Mouse (Mus musculus): ENCODE results near the gene Mettl1.
A peak's percentile ranks its signal among the peaks of the same experiment; 100 is the strongest.

Gene Mettl1

GRCm38 (mm10) chr10:127041274-127041766, at the start of gene Mettl1, which contains the start of gene Eef1akmt3:
Gene Mettl1 (plus strand): TSS chr10:127041414.
Gene Eef1akmt3 (minus strand): TSS chr10:127041513.
- DNase-seq: no peak

- DNase-seq: no peak
Measured at GRCm38 (mm10) chr10:126991676-126992075, 49.5 kb upstream of the Mettl1 start.

DNA sequence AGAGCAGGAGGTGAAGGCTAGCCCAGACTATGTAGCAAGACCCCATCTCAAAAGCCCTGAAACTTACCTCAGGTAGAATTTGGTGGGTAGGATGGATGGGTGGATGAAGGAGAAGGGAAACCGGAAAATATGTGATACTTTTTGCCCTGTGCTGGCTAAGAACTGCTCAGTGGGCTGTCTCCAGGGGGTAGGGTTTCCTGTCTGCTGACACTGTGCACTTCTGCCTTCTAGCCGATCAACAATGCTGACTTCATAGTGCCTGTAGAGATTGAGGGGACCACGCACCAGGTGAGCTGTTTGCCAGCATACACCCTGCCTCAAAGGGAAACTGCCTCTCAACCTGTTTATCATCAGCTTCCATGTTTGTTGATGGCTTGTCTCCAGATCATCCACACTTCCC, 47.6 kb upstream of the Mettl1 start:
- no peak for DNase-seq

- peak; percentile 41 for DNase-seq
Measured at GRCm38 (mm10) chr10:126997340-126998113, 43.7 kb upstream of the Mettl1 start.

GRCm38 (mm10) chr10:127000529-127000928, 40.7 kb upstream of the Mettl1 start, which contains the start of gene Avil:
Gene Avil (plus strand): TSS chr10:127000709.
- peak; percentile 16 for DNase-seq

DNA sequence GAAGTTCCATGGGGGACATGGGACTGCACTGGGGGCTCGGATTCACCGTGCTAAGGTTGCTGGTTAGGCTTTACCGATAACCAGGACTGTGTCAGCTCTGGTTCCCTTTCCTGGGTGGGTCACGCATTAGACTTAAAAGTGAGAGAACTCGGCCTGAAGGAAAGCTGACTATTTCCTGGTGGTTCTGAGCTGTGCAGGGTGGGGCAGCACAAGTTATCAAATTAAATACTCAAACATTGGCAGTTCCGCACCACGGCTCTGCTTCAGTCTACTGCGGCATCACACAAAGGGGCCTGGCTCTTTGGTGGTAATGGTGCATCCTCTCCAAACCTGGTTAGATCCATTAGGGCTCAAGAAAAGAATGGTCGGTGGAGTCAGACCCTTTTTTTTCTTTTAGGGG, 39.9 kb upstream of the Mettl1 start:
- peak; percentile 15 for DNase-seq

- no peak for DNase-seq
Measured at GRCm38 (mm10) chr10:127002056-127002455, 39.2 kb upstream of the Mettl1 start.

GRCm38 (mm10) chr10:127002765-127003164, 38.4 kb upstream of the Mettl1 start:
- no peak for DNase-seq

- DNase-seq: no peak
Measured at GRCm38 (mm10) chr10:127003334-127003733, 37.9 kb upstream of the Mettl1 start.

DNA sequence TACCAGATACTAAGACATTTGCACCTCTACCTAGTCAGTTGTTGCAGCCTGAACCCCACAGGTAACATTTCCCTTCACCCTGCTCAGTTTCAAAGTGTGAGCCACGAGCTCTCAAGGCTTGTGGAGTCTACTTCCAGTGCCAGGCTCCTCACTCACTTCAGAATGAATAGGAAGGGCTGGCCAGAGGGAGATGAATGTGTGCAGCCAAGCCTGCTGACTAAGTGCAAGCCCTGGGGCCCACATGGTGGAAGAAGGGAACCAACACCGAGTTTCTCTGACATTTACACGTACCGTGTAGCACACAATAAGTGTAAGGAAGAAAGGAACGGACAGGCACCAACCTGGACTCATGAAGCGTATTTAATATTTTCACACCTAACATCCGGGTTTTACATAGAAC, 37.4 kb upstream of the Mettl1 start:
- DNase-seq: no peak

DNA sequence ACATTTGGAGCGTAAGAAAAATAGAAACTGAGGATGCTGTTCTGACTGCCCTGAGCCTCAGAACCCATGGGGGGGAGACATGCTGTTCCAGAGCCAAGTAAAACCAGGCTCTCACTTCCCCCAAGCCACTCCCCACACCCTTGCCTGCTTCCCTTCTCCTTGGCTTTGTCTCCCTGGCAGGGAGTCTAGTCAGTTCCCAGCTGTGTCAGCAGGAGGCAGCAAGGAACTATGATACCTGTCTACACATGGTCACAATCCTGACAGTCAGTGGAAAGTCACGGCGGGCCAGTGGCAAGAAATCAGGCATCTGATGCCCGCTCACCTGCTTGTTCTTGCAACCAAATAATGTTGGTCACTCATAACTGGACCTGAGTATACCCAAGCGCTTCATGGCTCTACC, 24.7 kb upstream of the Mettl1 start:
- no peak for DNase-seq

DNA sequence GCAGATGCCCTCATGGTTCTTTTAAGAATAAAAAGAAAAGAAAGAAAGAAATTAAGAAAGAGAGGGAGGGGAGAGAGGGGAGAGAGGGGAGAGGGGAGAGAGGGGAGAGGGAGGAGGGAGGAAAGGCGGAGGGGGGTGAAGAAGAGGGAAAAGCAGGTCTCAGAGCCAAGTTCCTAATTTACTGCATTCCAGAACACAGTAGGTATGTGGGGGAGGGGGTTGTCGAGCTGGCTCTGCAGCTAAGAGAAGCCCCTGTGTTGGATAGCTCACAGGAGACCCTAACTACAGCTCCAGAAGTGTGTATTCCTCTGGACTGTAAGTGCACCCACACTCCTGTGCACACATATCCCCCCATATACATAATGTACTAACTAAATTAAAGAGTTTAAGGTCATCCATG, 24.1 kb upstream of the Mettl1 start:
- DNase-seq: no peak

DNA sequence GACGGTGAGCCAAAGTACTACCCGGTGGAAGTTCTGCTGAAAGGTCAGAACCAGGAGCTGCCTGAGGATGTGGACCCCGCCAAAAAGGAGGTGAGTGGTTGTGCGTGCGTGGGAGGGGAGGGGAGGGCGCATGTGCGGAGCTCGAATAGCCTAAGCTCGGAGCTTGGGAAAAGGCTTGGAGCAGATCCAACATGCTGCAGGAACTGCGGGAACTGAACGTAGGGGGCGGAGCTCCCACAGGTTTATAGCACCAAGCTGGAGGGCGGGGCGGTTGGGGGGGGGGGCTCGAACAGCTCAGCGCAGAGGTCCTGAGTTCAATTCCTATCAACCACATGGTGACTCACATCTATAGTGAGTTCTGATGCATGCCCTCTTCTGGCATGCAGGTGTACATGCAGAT, 22.8 kb upstream of the Mettl1 start:
- no peak for DNase-seq

GRCm38 (mm10) chr10:127030336-127031296, 10.6 kb upstream of the Mettl1 start, which contains the start of gene Tsfm:
Gene Tsfm (minus strand): TSS chr10:127030840.
- DNase-seq: peak; percentile 89

DNA sequence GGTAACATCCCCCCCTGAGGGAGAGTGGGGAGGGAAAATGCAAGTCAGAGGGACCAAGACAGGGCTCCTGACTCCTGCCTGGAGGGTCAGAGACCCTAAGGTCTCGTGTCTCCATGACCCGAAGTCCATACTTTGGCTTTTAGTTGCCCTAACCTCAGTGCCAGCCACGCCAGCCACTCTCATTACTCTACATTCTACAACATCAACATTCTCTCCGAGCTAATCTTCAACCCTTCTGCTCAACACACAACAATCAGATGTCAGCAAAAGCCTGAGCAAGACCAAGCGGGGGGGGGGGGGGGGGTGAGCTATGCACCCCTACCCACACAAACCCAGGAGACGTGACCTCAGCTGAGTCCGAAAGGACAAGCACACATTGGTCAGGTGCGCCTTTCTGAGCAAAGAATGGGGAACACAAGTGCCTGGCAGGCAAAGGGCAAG, 7.9 kb upstream of the Mettl1 start:
- no peak for DNase-seq

DNA sequence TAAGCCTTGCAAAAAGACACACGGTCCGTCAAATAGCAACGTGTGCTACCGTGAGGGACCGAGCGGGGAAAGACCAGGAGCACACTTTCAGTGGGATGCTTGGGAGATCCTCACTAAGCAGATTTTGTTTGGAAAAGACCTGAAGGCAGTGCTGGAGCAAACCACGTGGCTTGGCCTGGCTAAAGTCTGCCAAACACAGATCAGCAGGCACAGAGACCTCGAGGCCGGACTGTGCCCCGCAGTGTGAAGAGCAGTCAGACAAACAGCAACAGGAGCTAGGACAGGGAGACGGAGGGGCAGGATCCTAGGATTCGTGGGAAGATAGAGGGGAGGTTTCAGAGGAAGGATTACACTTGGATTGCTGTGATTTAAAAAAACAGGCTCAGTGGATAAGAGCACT, 4.9 kb upstream of the Mettl1 start:
- no peak for DNase-seq

DNA sequence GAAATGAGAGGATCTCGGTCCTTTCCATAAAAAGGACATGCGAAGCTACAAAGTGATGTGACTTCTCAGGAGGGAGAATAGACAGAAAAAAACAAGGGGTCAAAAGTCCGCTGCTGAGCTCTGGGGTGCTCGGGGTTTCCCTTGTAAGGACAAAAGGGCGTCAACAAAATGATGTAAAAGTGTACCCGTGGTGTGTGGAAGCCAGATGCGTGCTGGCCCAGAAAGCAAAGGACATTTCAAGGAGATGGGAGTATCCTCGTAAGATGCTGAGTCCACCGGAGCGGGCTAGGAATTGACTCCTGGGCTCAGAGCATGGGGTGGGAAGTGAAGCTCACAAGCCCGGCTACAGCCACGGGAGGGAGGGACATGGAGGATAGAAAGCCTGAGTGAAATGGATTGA, 3.6 kb upstream of the Mettl1 start:
- DNase-seq: no peak

DNA sequence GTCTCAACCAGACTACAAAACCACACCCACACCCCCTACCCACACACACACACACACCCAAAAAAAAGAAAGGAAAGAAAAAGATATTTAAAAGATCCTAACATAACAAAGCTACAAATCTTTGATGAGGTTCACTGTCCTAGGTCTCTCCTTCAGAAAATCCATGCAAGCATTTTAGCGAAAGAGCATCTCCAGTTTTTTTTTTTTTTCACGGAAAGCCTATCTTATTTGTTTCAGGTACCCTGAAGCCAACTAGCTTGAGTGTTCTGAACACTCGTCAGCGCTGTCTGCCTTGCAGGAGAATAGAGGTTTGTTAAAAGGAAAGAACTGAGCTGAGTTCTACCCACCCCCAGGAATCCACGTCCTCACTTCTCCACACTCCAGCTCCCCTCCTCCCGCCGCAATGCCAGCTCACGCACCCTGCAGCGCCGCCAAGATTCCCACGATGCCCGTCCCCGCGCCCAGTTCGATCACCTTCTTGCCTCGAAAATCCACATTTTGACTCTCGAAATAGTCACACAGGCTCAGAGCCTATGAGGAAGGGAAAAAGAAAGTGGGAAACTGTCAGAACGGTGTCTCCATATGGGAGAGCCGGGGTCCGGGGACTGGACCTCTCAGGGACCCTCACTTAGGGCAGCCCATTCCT, 522 bp upstream of the Mettl1 start:
- DNase-seq: no peak

- DNase-seq: peak; percentile 87
Measured at GRCm38 (mm10) chr10:127041774-127042338, 642 bp downstream of the Mettl1 start.

- DNase-seq: no peak
Measured at GRCm38 (mm10) chr10:127042468-127043115, 1.4 kb downstream of the Mettl1 start.

- DNase-seq: no peak
Measured at GRCm38 (mm10) chr10:127043187-127043586, 2.0 kb downstream of the Mettl1 start.

DNA sequence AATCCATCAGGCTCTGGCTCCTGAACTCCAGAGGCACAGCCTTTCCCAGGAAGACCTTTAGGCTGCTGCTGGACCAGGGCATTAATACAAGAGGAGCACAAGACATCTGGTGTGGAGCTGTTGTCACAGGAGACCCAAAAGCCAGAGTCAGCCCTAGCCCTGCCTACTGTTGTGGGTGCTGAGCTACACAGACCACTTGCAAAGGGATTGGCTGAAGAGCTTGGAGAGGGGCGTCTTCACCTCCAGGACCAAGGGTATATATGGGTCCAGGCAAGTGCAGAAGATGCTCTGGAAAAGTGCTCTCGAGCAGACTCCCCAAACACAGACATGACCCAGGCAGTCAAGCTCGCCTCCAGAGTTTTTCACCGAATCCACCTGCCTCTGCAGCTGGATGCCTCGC, 6.7 kb downstream of the Mettl1 start, which contains the start of gene Cyp27b1:
Gene Cyp27b1 (plus strand): TSS at position 297 of the 400 bp plus-strand sequence.
- no peak for DNase-seq
